Mouse (Mus musculus) liver, embryonic 15.5 days (tissue): ENCODE measurements at regions not wholly inside any gene's neighbourhood (a gene's known extent, or its start where the extent isn't known, plus 50 kb on each side); places are given as distances from the start of the nearest gene placed in this dataset.
A peak's percentile ranks its signal among the peaks of the same experiment; 100 is the strongest.

Experiments used
- ATAC-seq: fragments of 200-750 bp; cut with Nextera tagmentation; 2 replicates; pipeline ENCODE4 v1.8.0; 2017; ENCODE audit warnings: moderate number of reproducible peaks, mild to moderate bottlenecking, moderate library complexity; ENCODE audit not compliant: insufficient read depth
- H3K27ac ChIP-seq: fragments of 300-500 bp; sonication (generic); replicated peaks from 2 replicates; pipeline ENCODE4 v1.5.1; 2015; ENCODE audit warnings: mild to moderate bottlenecking, inconsistent platforms
- H3K27me3 ChIP-seq: fragments of 300-500 bp; sonication (generic); 2 replicates; pipeline ENCODE4 v1.6.1; 2015; ENCODE audit warnings: mild to moderate bottlenecking, inconsistent platforms
- H3K36me3 ChIP-seq: fragments of 300-500 bp; sonication (generic); replicated peaks from 2 replicates; pipeline ENCODE4 v1.6.1; 2015; ENCODE audit warnings: moderate library complexity, mild to moderate bottlenecking, inconsistent platforms
- H3K4me1 ChIP-seq: fragments of 300-500 bp; sonication (generic); replicated peaks from 2 replicates; pipeline ENCODE4 v1.6.1; 2015; ENCODE audit warnings: inconsistent platforms
- H3K4me2 ChIP-seq: fragments of 300-500 bp; sonication (generic); 2 replicates; pipeline ENCODE4 v1.6.1; 2015; ENCODE audit warnings: moderate library complexity, mild to moderate bottlenecking, inconsistent platforms
- H3K4me3 ChIP-seq: fragments of 300-500 bp; sonication (generic); replicated peaks from 2 replicates; pipeline ENCODE4 v1.5.1; 2015; ENCODE audit warnings: mild to moderate bottlenecking, inconsistent platforms
- H3K9ac ChIP-seq: fragments of 300-500 bp; sonication (generic); 2 replicates; pipeline ENCODE4 v1.6.1; 2015; ENCODE audit warnings: moderate library complexity, mild to moderate bottlenecking, inconsistent platforms
- H3K9me3 ChIP-seq: fragments of 300-500 bp; sonication (generic); replicated peaks from 2 replicates; pipeline ENCODE4 v1.6.1; 2016; ENCODE audit warnings: inconsistent platforms
- WGBS: fragments of 180-500 bp; shearing (Covaris S2); methylation state at CpG from one replicate; pipeline ENCODE4 v1.1.7; 2015; ENCODE audit warnings: mixed read lengths; ENCODE audit not compliant: insufficient replicate concordance; 5-methylcytosine and 5-hydroxymethylcytosine counted together

GRCm38 (mm10) chr10:111578536-111578935, 72.5 kb downstream of the Phlda1 start:
- no peak overlapping the region for H3K27ac ChIP-seq
- no peak overlapping the region for H3K9ac ChIP-seq
- H3K4me2 ChIP-seq: no peak overlapping the region
- no peaks in the 10 kb centered on the region for H3K9me3 ChIP-seq
- 0 out of 2 replicates have a peak, but pooled peaks cover 4% of the 10 kb centered on the region for H3K27me3 ChIP-seq
- WGBS: 21% methylated on average over 5 of the region's 5 CpGs
- peaks cover 55% of the 10 kb centered on the region for H3K4me1 ChIP-seq
- ATAC-seq: no peak
- H3K36me3 ChIP-seq: no peaks in the 10 kb centered on the region
- H3K4me3 ChIP-seq: no peak overlapping the region

- Histone ChIP-seq H3K9me3 (no peaks in the 10 kb centered on the region), H3K27ac (0 out of 2 replicates have a peak overlapping the region, but pooled peaks have one; percentile 14), H3K36me3 (no peaks in the 10 kb centered on the region), H3K4me2 (no peak overlapping the region), H3K4me1 (peaks cover 59% of the 10 kb centered on the region), H3K9ac (no peak overlapping the region), H3K4me3 (no peak overlapping the region), H3K27me3 (no peaks in the 10 kb centered on the region)
- no peak for ATAC-seq
- WGBS: 49% methylated on average over 2 of the region's 2 CpGs
Observed at GRCm38 (mm10) chr10:111579481-111579880, 73.4 kb downstream of the Phlda1 start.

DNA sequence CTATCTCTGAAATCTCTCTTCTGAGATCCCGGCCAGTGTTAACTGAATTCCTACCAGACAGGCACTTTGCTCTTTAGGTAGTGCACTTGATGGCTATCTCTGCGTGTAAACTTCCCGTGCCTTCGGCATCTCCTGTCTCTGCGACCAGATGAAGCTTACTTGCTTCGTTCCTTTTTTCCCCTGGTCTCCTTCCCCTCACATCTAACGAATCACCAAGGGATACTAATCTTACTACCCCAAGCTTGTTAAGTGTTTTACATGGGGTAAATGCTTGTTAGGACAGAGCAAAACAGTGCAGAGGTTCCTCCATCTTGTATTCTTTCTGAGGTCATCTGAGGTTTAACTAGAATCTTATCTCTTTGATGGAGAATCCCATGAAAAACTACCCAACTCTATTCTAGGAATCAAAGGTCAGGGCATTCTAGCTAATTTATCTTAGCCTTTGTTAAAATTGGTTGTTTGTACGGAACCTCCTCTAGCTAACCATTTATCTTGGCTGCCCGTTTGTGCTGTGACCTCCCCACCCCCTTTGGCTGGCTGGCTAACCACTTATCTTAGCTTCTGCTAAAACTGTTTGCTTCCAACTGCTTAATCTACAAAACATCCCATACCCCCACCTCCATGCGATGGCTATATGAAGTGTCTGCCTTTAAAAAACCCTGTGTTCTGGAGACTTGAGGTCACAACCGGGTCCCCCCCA, 74.5 kb downstream of the Phlda1 start:
- peak; percentile 44 for ATAC-seq
- WGBS: 8% methylated on average over 11 of the region's 11 CpGs
- Histone ChIP-seq H3K27me3 (no peaks in the 10 kb centered on the region), H3K4me1 (peaks cover 56% of the 10 kb centered on the region), H3K36me3 (no peaks in the 10 kb centered on the region), H3K27ac (no peak overlapping the region), H3K4me2 (peak overlapping the region; percentile 4; the same call in 1 of the 2 replicates), H3K4me3 (no peak overlapping the region), H3K9me3 (no peaks in the 10 kb centered on the region), H3K9ac (no peak overlapping the region)

- WGBS: 71% methylated on average over 3 of the region's 3 CpGs
Observed at GRCm38 (mm10) chr10:111581847-111582246, 75.8 kb downstream of the Phlda1 start.

DNA sequence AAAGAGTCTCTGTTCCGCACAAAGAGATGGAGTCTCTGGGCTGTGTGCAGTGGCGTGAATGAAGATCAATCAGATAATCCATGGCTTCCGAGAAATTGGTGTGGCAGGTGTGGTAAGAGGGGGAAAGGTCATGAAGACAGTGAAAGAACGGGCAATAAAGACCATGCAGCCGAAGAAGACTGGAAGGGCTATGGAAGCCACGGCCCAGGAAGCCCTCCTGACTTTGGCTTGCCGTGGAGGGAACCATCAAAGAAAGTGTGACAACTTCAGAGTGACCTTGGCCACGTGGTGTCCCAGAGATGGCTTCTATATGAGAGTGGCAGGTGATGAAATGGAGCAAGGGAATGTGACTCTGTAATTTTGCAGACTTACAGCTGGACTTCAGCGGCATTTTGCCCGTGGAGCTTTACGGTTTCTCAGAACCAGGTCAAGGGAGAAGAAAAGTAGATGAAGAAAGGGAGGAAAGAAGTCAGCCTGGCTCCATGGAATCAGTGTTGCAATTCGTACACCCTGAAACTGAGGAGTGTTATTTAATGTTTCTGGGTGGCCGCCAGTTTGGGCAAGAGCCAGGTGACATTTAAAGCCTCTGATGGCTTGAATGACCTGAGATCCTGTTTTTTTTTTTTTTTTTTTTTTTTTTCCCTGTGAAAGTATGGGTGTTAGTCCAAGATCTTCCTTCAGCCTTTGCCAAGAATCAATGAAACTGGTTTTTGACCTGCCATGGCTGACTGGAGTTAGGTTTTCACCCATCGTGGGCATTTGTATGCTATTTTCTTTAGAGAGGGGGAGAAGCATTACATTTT, 76.4 kb downstream of the Phlda1 start:
- H3K4me1 ChIP-seq: peaks cover 44% of the 10 kb centered on the region
- 61% methylated on average over 14 of the region's 14 CpGs for WGBS
- H3K4me3 ChIP-seq: 0 out of 2 replicates have a peak overlapping the region, but pooled peaks have one; percentile 4
- no peak overlapping the region for H3K9ac ChIP-seq
- H3K27me3 ChIP-seq: no peaks in the 10 kb centered on the region
- peak overlapping the region; percentile 44 for H3K4me2 ChIP-seq
- 0 out of 2 replicates have a peak overlapping the region, but pooled peaks have one; percentile 3 for H3K27ac ChIP-seq
- no peaks in the 10 kb centered on the region for H3K36me3 ChIP-seq
- H3K9me3 ChIP-seq: no peaks in the 10 kb centered on the region
- no peak for ATAC-seq

More at GRCm38 (mm10) chr10:111581847-111582246, 75.8 kb downstream of the Phlda1 start:
- H3K4me1 ChIP-seq: peaks cover 44% of the 10 kb centered on the region
- H3K9ac ChIP-seq: no peak overlapping the region
- H3K27ac ChIP-seq: no peak overlapping the region
- H3K36me3 ChIP-seq: no peaks in the 10 kb centered on the region
- no peaks in the 10 kb centered on the region for H3K27me3 ChIP-seq
- ATAC-seq: no peak
- H3K9me3 ChIP-seq: no peaks in the 10 kb centered on the region
- no peak overlapping the region for H3K4me3 ChIP-seq
- H3K4me2 ChIP-seq: no peak overlapping the region

GRCm38 (mm10) chr10:111583124-111583743, 77.1 kb downstream of the Phlda1 start:
- peaks cover 50% of the 10 kb centered on the region for H3K4me1 ChIP-seq
- no peak for ATAC-seq

GRCm38 (mm10) chr10:111583744-111584152, 77.7 kb downstream of the Phlda1 start:
- H3K4me1 ChIP-seq: peaks cover 55% of the 10 kb centered on the region
- WGBS: 69% methylated on average over 5 of the region's 5 CpGs
- H3K27ac ChIP-seq: no peak overlapping the region

More at GRCm38 (mm10) chr10:111583124-111583743, 77.1 kb downstream of the Phlda1 start:
- Histone ChIP-seq H3K27ac (no peak overlapping the region), H3K36me3 (no peaks in the 10 kb centered on the region), H3K9me3 (no peaks in the 10 kb centered on the region), H3K27me3 (no peaks in the 10 kb centered on the region), H3K4me3 (0 out of 2 replicates have a peak overlapping the region, but pooled peaks have one; percentile 4), H3K4me2 (peak overlapping the region; percentile 44), H3K9ac (no peak overlapping the region)
- WGBS: 36% methylated on average over 20 of the region's 20 CpGs

DNA sequence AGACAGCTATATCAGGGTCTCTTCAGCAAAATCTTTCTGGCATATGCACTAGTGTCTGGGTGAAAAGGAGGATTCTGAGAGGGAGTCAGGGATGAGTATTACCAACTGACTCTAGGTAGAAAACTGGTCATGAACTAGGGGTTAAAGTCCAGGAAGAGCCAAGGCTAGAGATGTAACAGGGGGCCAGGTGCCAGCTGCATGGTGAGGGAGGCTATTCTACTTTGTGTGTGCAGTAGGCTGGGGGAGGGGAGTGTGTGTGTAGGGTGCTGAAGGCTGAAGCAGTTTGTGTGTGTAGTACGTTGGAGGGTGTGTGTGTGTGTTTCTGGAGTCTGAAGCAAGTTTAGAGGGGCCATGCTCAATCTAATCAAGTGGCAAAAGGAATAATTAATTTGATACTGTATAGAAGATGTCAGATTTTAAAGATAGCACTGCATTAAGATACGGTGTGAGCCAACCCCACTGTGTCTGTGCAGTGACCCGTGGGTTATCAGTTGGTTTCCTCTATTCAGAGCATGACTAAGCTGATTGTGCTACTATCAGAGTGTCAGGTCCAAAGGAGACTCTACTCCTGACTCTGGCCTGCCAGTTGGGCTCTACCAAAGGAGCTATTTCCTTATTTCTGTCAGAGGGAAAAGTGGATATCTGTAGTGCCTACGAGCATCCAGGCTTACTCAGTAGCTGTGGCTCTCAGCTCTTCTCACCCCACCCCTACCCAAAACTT, 82.0 kb downstream of the Phlda1 start:
- no peak overlapping the region for H3K9ac ChIP-seq
- no peak overlapping the region for H3K27ac ChIP-seq
- no peaks in the 10 kb centered on the region for H3K27me3 ChIP-seq
- H3K36me3 ChIP-seq: no peaks in the 10 kb centered on the region
- ATAC-seq: peak; percentile 78
- H3K4me1 ChIP-seq: peaks cover 20% of the 10 kb centered on the region
- H3K4me3 ChIP-seq: no peak overlapping the region
- H3K4me2 ChIP-seq: no peak overlapping the region
- WGBS: 9% methylated on average over 4 of the region's 4 CpGs
- no peaks in the 10 kb centered on the region for H3K9me3 ChIP-seq

More at GRCm38 (mm10) chr10:111583744-111584152, 77.7 kb downstream of the Phlda1 start:
- ATAC-seq: no peak
- no peaks in the 10 kb centered on the region for H3K9me3 ChIP-seq
- H3K9ac ChIP-seq: no peak overlapping the region
- no peak overlapping the region for H3K4me3 ChIP-seq
- no peaks in the 10 kb centered on the region for H3K27me3 ChIP-seq
- H3K36me3 ChIP-seq: no peaks in the 10 kb centered on the region
- H3K4me2 ChIP-seq: 0 out of 2 replicates have a peak overlapping the region, but pooled peaks have one; percentile 44

DNA sequence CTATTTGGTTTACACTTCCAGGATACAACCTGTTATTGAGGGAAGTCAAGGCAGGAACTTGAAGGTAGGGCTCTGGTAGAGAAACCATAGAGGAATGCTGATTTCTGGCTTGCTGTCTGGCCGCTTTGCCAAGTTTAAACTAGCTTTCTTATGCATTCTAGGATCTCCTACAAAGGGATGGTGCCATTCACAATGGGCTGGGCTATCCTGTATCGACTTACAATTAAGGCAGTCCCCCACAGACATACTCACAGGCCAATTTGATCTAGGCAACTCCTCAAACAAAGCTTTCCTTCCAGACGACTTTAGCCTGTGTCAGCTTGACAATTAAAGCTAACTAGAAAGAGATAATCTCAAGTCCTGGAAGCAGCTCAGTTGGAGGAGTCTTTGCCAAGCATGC, 83.1 kb downstream of the Phlda1 start:
- no peak overlapping the region for H3K4me2 ChIP-seq
- H3K4me1 ChIP-seq: peaks cover 11% of the 10 kb centered on the region
- no peaks in the 10 kb centered on the region for H3K9me3 ChIP-seq
- 41% methylated on average over 3 of the region's 3 CpGs for WGBS
- H3K9ac ChIP-seq: no peak overlapping the region
- H3K36me3 ChIP-seq: no peaks in the 10 kb centered on the region
- no peaks in the 10 kb centered on the region for H3K27me3 ChIP-seq
- H3K27ac ChIP-seq: no peak overlapping the region
- no peak overlapping the region for H3K4me3 ChIP-seq
- no peak for ATAC-seq

GRCm38 (mm10) chr10:111592416-111593149, 86.5 kb downstream of the Phlda1 start:
- WGBS: 71% methylated on average over 2 of the region's 2 CpGs
- ATAC-seq: no peak
- Histone ChIP-seq H3K27ac (no peak overlapping the region), H3K4me2 (no peak overlapping the region), H3K27me3 (0 out of 2 replicates have a peak, but pooled peaks cover 3% of the 10 kb centered on the region), H3K9me3 (no peaks in the 10 kb centered on the region), H3K4me3 (no peak overlapping the region), H3K36me3 (no peaks in the 10 kb centered on the region), H3K9ac (no peak overlapping the region), H3K4me1 (peaks cover 34% of the 10 kb centered on the region)
